Mouse (Mus musculus): Measurements from ENCODE around the gene Taf5l. TPM values are rescaled to one million over a fixed set of nuclear protein-coding genes. Genes with fewer than 3 reads are reported as not detected.
"Not testable (repeated sequence)": the region's sequence is repeated elsewhere in the genome, so short reads cannot be mapped to it uniquely, and the experiment has no call there.

Taf5l gene
- polyA plus RNA-seq, 1 experiment from 2014 or later: 18.6 TPM

- no peak overlapping the region for H3K4me3 ChIP-seq (ENCODE audit: low read depth, low read length)
- no peak overlapping the region for H3K9ac ChIP-seq (replicated peaks; ENCODE audit: low read depth)
- H3K4me2 ChIP-seq (replicated peaks; ENCODE audit: low read depth, low read length): no peak overlapping the region
- H3K27me3 ChIP-seq (replicated peaks; ENCODE audit: insufficient read depth, low read length): no peaks in the 10 kb centered on the region
- WGBS: 53% methylated on average over 1 of the region's 1 CpGs
- ATAC-seq (no peak), DNase-seq (ENCODE audit: low spot score) (no peak)
- H3K36me3 ChIP-seq (ENCODE audit: insufficient read depth, low read length): no peaks in the 10 kb centered on the region
- TF ChIP-seq EP300 (IDR thresholded peaks at IDR 0.05) (no peak), CTCF (IDR thresholded peaks at IDR 0.05) (no peak)
- no peak overlapping the region for H3K27ac ChIP-seq (ENCODE audit: low read length)
- no peaks in the 10 kb centered on the region for H3K9me3 ChIP-seq (ENCODE audit: low read length)
- H3K4me1 ChIP-seq (ENCODE audit: insufficient read depth, low read depth, low read length): no peaks in the 10 kb centered on the region
These were observed 59.8 kb downstream of the Taf5l start for GRCm38 (mm10) chr8:123961371-123961770.

DNA sequence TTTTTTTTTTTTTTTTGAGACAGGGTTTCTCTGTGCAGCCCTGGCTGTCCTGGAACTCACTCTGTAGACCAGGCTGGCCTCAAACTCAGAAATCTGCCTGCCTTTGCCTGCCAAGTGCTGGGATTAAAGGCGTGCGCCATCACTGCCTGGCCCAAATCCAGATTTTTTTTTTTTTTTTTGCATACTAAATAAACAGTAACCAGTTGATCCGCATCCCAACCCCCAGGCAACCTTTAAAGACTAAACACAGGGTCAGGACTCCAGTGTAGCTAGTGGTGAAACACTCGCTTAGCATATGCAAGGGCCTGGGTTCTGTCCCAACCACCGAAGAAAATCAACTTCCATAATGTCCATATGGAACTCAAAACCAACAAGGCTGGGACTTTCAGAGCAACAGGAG, 60.6 kb downstream of the Taf5l start:
- H3K4me2 ChIP-seq (replicated peaks; ENCODE audit: low read depth, low read length); ATAC-seq; DNase-seq (ENCODE audit: low spot score); H3K27me3 ChIP-seq (replicated peaks; ENCODE audit: insufficient read depth, low read length); H3K27ac ChIP-seq (ENCODE audit: low read length); H3K9me3 ChIP-seq (ENCODE audit: low read length); H3K4me1 ChIP-seq (ENCODE audit: insufficient read depth, low read depth, low read length); H3K36me3 ChIP-seq (ENCODE audit: insufficient read depth, low read length); H3K4me3 ChIP-seq (ENCODE audit: low read depth, low read length); H3K9ac ChIP-seq (replicated peaks; ENCODE audit: low read depth): not testable (repeated sequence)
- 51% methylated on average over 5 of the region's 5 CpGs for WGBS

- Histone ChIP-seq H3K4me3 (ENCODE audit: low read depth, low read length) (no peak overlapping the region), H3K9me3 (ENCODE audit: low read length) (no peaks in the 10 kb centered on the region), H3K36me3 (ENCODE audit: insufficient read depth, low read length) (no peaks in the 10 kb centered on the region), H3K4me2 (replicated peaks; ENCODE audit: low read depth, low read length) (no peak overlapping the region), H3K27me3 (replicated peaks; ENCODE audit: insufficient read depth, low read length) (no peaks in the 10 kb centered on the region), H3K27ac (ENCODE audit: low read length) (no peak overlapping the region), H3K4me1 (ENCODE audit: insufficient read depth, low read depth, low read length) (no peaks in the 10 kb centered on the region), H3K9ac (replicated peaks; ENCODE audit: low read depth) (no peak overlapping the region)
- ATAC-seq: no peak
- DNase-seq (ENCODE audit: low spot score): no peak
- TF ChIP-seq CTCF (IDR thresholded peaks at IDR 0.05): no peak
- 72% methylated on average over 9 of the region's 9 CpGs for WGBS
These were observed 61.1 kb downstream of the Taf5l start for GRCm38 (mm10) chr8:123960056-123960455.

DNA sequence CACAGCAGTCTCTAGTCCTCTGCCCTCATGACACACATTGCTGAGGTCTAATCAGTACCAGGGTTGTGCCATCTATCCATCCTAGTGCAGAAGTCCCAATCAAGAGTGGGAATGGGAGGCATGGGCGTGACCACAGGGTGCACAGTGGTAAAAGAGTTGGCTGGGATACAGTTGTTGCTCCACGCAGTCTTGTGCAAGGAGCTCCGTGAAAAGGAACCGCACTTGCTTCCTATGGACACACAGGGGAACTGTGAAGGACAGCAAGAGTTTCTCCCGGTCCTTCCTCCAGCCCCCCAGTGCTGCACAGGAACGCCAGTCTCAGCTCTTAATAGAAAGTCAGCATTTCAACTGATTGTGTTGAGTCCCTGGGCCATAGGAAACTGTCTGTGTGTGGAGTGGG, 61.7 kb downstream of the Taf5l start:
- H3K36me3 ChIP-seq (ENCODE audit: insufficient read depth, low read length): peaks cover 2% of the 10 kb centered on the region; the same call in 1 of the 2 replicates
- DNase-seq (ENCODE audit: low spot score) (no peak), ATAC-seq (no peak)
- no peak overlapping the region for H3K4me3 ChIP-seq (ENCODE audit: low read depth, low read length)
- H3K27ac ChIP-seq (ENCODE audit: low read length): no peak overlapping the region
- 78% methylated on average over 6 of the region's 6 CpGs for WGBS
- TF ChIP-seq CTCF (IDR thresholded peaks at IDR 0.05) (no peak), EP300 (IDR thresholded peaks at IDR 0.05) (no peak)
- H3K9me3 ChIP-seq (ENCODE audit: low read length): no peaks in the 10 kb centered on the region
- no peaks in the 10 kb centered on the region for H3K27me3 ChIP-seq (replicated peaks; ENCODE audit: insufficient read depth, low read length)
- H3K4me1 ChIP-seq (ENCODE audit: insufficient read depth, low read depth, low read length): no peaks in the 10 kb centered on the region
- H3K4me2 ChIP-seq (replicated peaks; ENCODE audit: low read depth, low read length): no peak overlapping the region
- H3K9ac ChIP-seq (replicated peaks; ENCODE audit: low read depth): no peak overlapping the region

GRCm38 (mm10) chr8:123958130-123958529, 63.1 kb downstream of the Taf5l start:
- TF ChIP-seq EP300 (IDR thresholded peaks at IDR 0.05): no peak
- TF ChIP-seq CTCF (IDR thresholded peaks at IDR 0.05): no peak
- WGBS: 61% methylated on average over 17 of the region's 17 CpGs
- Histone ChIP-seq H3K27me3 (replicated peaks; ENCODE audit: insufficient read depth, low read length) (no peaks in the 10 kb centered on the region), H3K4me3 (ENCODE audit: low read depth, low read length) (no peak overlapping the region), H3K9ac (replicated peaks; ENCODE audit: low read depth) (no peak overlapping the region), H3K36me3 (ENCODE audit: insufficient read depth, low read length) (peaks cover 11% of the 10 kb centered on the region; the same call in 1 of the 2 replicates), H3K9me3 (ENCODE audit: low read length) (no peaks in the 10 kb centered on the region), H3K4me2 (replicated peaks; ENCODE audit: low read depth, low read length) (no peak overlapping the region), H3K4me1 (ENCODE audit: insufficient read depth, low read depth, low read length) (no peaks in the 10 kb centered on the region), H3K27ac (ENCODE audit: low read length) (no peak overlapping the region)
- ATAC-seq (peak; percentile 49), DNase-seq (ENCODE audit: low spot score) (peak; percentile 16)

DNA sequence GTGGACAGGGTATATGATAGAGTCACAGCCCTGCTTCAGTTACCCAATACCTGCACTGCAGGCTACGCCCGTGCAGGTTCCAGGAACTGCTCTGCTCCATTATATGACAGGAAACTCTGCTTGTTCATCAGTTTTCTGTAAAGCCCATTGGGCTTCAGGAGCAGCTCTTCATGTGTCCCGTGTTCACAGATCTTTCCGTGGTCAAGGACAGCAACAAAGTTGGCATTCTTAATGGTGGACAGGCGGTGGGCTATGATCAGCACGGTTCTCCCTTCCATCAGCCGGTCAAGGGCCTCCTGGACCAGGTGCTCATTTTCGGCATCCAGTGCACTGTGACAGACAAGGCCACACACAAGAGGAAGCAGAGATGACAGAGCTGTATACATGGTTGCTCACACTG, 67.0 kb downstream of the Taf5l start:
- TF ChIP-seq EP300 (IDR thresholded peaks at IDR 0.05) (no peak), CTCF (IDR thresholded peaks at IDR 0.05) (no peak)
- Histone ChIP-seq H3K36me3 (ENCODE audit: insufficient read depth, low read length) (peaks cover 11% of the 10 kb centered on the region; the same call in 1 of the 2 replicates), H3K9ac (replicated peaks; ENCODE audit: low read depth) (no peak overlapping the region), H3K9me3 (ENCODE audit: low read length) (no peaks in the 10 kb centered on the region), H3K27me3 (replicated peaks; ENCODE audit: insufficient read depth, low read length) (no peaks in the 10 kb centered on the region), H3K4me3 (ENCODE audit: low read depth, low read length) (no peak overlapping the region), H3K4me1 (ENCODE audit: insufficient read depth, low read depth, low read length) (peaks cover 2% of the 10 kb centered on the region; the same call in 1 of the 2 replicates), H3K4me2 (replicated peaks; ENCODE audit: low read depth, low read length) (no peak overlapping the region), H3K27ac (ENCODE audit: low read length) (no peak overlapping the region)
- WGBS: 88% methylated on average over 8 of the region's 8 CpGs
- DNase-seq (ENCODE audit: low spot score) (no peak), ATAC-seq (no peak)

DNA sequence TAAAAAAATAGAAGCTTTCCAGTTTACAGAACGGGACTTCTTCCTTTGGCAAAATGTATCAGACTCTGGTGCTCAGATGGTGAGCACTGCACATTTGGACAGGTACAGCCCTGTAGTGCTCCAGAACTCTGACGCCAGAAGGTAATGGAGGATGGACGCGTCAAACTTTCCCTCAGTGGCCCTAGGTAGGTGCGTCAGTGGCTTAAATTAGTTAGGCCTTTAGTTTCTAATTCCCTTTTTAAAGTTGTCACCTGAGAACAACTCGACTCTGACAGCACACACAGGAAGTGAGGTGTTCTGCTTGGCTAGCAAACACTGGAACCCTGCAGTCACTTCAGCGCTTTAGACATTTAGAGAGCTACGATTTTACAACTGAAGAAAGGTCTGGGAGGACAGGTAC, 67.5 kb downstream of the Taf5l start:
- no peaks in the 10 kb centered on the region for H3K27me3 ChIP-seq (replicated peaks; ENCODE audit: insufficient read depth, low read length)
- no peak overlapping the region for H3K27ac ChIP-seq (ENCODE audit: low read length)
- no peaks in the 10 kb centered on the region for H3K9me3 ChIP-seq (ENCODE audit: low read length)
- ATAC-seq: no peak
- H3K36me3 ChIP-seq (ENCODE audit: insufficient read depth, low read length): peaks cover 11% of the 10 kb centered on the region; the same call in 1 of the 2 replicates
- no peak overlapping the region for H3K4me2 ChIP-seq (replicated peaks; ENCODE audit: low read depth, low read length)
- TF ChIP-seq CTCF (IDR thresholded peaks at IDR 0.05): no peak
- no peak for TF ChIP-seq EP300 (IDR thresholded peaks at IDR 0.05)
- 79% methylated on average over 8 of the region's 8 CpGs for WGBS
- H3K9ac ChIP-seq (replicated peaks; ENCODE audit: low read depth): no peak overlapping the region
- no peak overlapping the region for H3K4me3 ChIP-seq (ENCODE audit: low read depth, low read length)
- H3K4me1 ChIP-seq (ENCODE audit: insufficient read depth, low read depth, low read length): peaks cover 2% of the 10 kb centered on the region; the same call in 1 of the 2 replicates
- no peak for DNase-seq (ENCODE audit: low spot score)
